Mouse (Mus musculus) megakaryocyte, embryonic 14.5 days (primary cell): ENCODE results near the gene Mastl.

Experiments
- FLI1 ChIP-seq: IDR thresholded peaks from 2 replicates; pipeline ENCODE4 v1.6.1; 2012; ENCODE audit warnings: low read length, inconsistent platforms, mixed read lengths
- GATA1 ChIP-seq: IDR thresholded peaks from 3 replicates; pipeline ENCODE4 v1.6.1; 2012; ENCODE audit warnings: mixed read lengths, low read length, inconsistent platforms, borderline replicate concordance

DNA sequence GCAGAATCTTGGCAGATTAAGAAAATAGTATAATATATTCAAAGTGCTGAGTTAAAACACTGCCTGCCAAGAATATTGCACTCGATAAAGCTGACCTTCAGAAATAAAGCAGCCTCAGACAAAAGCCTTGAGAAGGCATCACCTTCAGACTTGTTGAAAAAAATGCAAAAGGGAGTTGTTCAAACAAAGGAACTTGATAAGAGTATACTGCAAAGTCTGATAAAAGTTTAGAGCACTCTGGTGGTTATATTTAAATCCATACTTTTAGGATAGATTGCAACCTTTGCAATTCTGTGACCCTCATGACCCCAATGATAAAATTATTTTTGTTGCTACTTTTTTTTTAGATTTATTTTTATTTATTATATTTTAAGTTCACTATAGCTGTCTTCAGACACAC, 45.2 kb upstream of the Mastl start:
- no peak for TF ChIP-seq FLI1
- no peak for TF ChIP-seq GATA1
